Mouse (Mus musculus) telencephalon, adult 2 months (tissue): Measurements from ENCODE around the gene Nell2.
A peak's percentile ranks its signal among the peaks of the same experiment; 100 is the strongest.

Source experiments
- DNase-seq: peaks from one replicate; pipeline ENCODE4 v3.0.0-alpha.2; 2011; ENCODE audit warnings: low read depth, low spot score

Nell2 gene

GRCm38 (mm10) chr15:95527948-95528861, at the start of gene Nell2:
Gene Nell2 (minus strand): TSS chr15:95528559.
- DNase-seq, result peak; percentile 46

- DNase-seq, result peak; percentile 43
Measured at GRCm38 (mm10) chr15:95574661-95575060, 46.3 kb upstream of the Nell2 start.

GRCm38 (mm10) chr15:95569606-95570005, 41.2 kb upstream of the Nell2 start:
- peak; percentile 21 for DNase-seq

GRCm38 (mm10) chr15:95565160-95565559, 36.8 kb upstream of the Nell2 start:
- no peak for DNase-seq

GRCm38 (mm10) chr15:95561303-95561702, 32.9 kb upstream of the Nell2 start:
- DNase-seq, result no peak

GRCm38 (mm10) chr15:95550011-95550410, 21.7 kb upstream of the Nell2 start:
- no peak for DNase-seq

- no peak for DNase-seq
Measured at GRCm38 (mm10) chr15:95542632-95543031, 14.3 kb upstream of the Nell2 start.

- peak; percentile 47 for DNase-seq
Measured at GRCm38 (mm10) chr15:95536724-95537123, 8.4 kb upstream of the Nell2 start.

GRCm38 (mm10) chr15:95536230-95536629, 7.9 kb upstream of the Nell2 start:
- DNase-seq, result peak; percentile 66

GRCm38 (mm10) chr15:95534644-95535043, 6.3 kb upstream of the Nell2 start:
- peak; percentile 36 for DNase-seq

- DNase-seq, result no peak
Measured at GRCm38 (mm10) chr15:95527461-95527947, 855 bp downstream of the Nell2 start.

GRCm38 (mm10) chr15:95526626-95527411, 1.5 kb downstream of the Nell2 start:
- no peak for DNase-seq

- peak; percentile 85 for DNase-seq
Measured at GRCm38 (mm10) chr15:95525997-95526396, 2.4 kb downstream of the Nell2 start.

- DNase-seq, result no peak
Measured at GRCm38 (mm10) chr15:95518204-95518603, 10.2 kb downstream of the Nell2 start.

GRCm38 (mm10) chr15:95513306-95513705, 15.1 kb downstream of the Nell2 start:
- peak; percentile 38 for DNase-seq

GRCm38 (mm10) chr15:95495666-95496065, 32.7 kb downstream of the Nell2 start:
- peak; percentile 29 for DNase-seq

- DNase-seq, result no peak
Measured at GRCm38 (mm10) chr15:95495193-95495592, 33.2 kb downstream of the Nell2 start.

GRCm38 (mm10) chr15:95492201-95492600, 36.2 kb downstream of the Nell2 start:
- peak; percentile 85 for DNase-seq

- peak; percentile 46 for DNase-seq
Measured at GRCm38 (mm10) chr15:95489174-95489573, 39.2 kb downstream of the Nell2 start.

GRCm38 (mm10) chr15:95487961-95488360, 40.4 kb downstream of the Nell2 start:
- peak; percentile 97 for DNase-seq

GRCm38 (mm10) chr15:95482002-95482401, 46.4 kb downstream of the Nell2 start:
- DNase-seq, result no peak

GRCm38 (mm10) chr15:95481585-95481984, 46.8 kb downstream of the Nell2 start:
- no peak for DNase-seq
